Mouse (Mus musculus) E14TG2a.4 (cell line): Measurements from ENCODE around the gene Cep295nl.

Source experiments
- CTCF ChIP-seq: conservative IDR thresholded peaks from 2 replicates; pipeline ENCODE4 v1.5.1; 2014; ENCODE audit warnings: low read length
- NANOG ChIP-seq: IDR thresholded peaks from 2 replicates; pipeline ENCODE4 v1.6.1; 2014; ENCODE audit warnings: borderline replicate concordance, low read length, mixed read lengths
- POU5F1 ChIP-seq: IDR thresholded peaks from 2 replicates; pipeline ENCODE4 v1.6.1; 2014; ENCODE audit warnings: low read length, borderline replicate concordance

GRCm38 (mm10) chr11:118364021-118364420 lies 21.7 kb upstream of the Cep295nl start:
- TF ChIP-seq CTCF (no peak), NANOG (no peak), POU5F1 (no peak)
